Mouse (Mus musculus) heart, postnatal 36 days (tissue): Measurements from ENCODE around the gene Pyroxd1. TPM values are rescaled to one million over a fixed set of nuclear protein-coding genes. Genes with fewer than 3 reads are reported as not detected.
"Not testable (repeated sequence)": the region's sequence is repeated elsewhere in the genome, so short reads cannot be mapped to it uniquely, and the experiment has no call there.

Experiments used
- DNase-seq, 2 experiments: peaks; one replicate each; pipeline ENCODE4 v3.0.0; 2021 to 2022
- intact Hi-C: fragments of 180-260 bp; cut with DNase I; formaldehyde crosslinking; loops from one replicate; pipeline ENCODE4 v1.15.1; 2025
- total RNA-seq, 2 experiments: library from RNA; stranded (reverse); gene quantifications; 2 replicates each; pipeline ENCODE4 v1.2.3; 2021

Gene Pyroxd1
- 10 to 100 TPM in 1 of 2 experiments, 1 to 10 TPM in 1; 8.7 to 10.5 TPM for total RNA-seq

- DNase-seq = peak; percentile 79 to 84
- intact Hi-C loops = loop anchor here (2.0 to 5.0 kb wide), 3 partner anchors 41 to 412 kb away; partner anchors contain the start of genes Cmas, Golt1b and Recql
These were observed at the start of gene Pyroxd1 for GRCm38 (mm10) chr6:142345440-142346038. Gene Pyroxd1, plus strand, starts transcription at chr6:142345654.

- intact Hi-C loops = no loop called here
- no peak for DNase-seq
These were observed 47.4 kb upstream of the Pyroxd1 start, which contains the start of gene Iapp for GRCm38 (mm10) chr6:142298098-142298497. Gene Iapp, plus strand, starts transcription at chr6:142298423.

GRCm38 (mm10) chr6:142305076-142305475 is 40.4 kb upstream of the Pyroxd1 start:
- intact Hi-C loops = no loop called here
- DNase-seq = no peak

- DNase-seq = no peak
- intact Hi-C loops = no loop called here
These were observed 31.2 kb upstream of the Pyroxd1 start for GRCm38 (mm10) chr6:142314285-142314684.

GRCm38 (mm10) chr6:142317106-142317505 is 28.3 kb upstream of the Pyroxd1 start:
- DNase-seq = no peak
- intact Hi-C loops = no loop called here

- DNase-seq = no peak
- intact Hi-C loops = no loop called here
These were observed 22.6 kb upstream of the Pyroxd1 start, which contains the start of gene Slco1a5 for GRCm38 (mm10) chr6:142322881-142323280. Gene Slco1a5, minus strand, starts transcription at chr6:142322981.

GRCm38 (mm10) chr6:142326598-142326997 is 18.9 kb upstream of the Pyroxd1 start:
- intact Hi-C loops = no loop called here
- no peak for DNase-seq

GRCm38 (mm10) chr6:142329201-142329600 is 16.3 kb upstream of the Pyroxd1 start:
- intact Hi-C loops = no loop called here
- DNase-seq = no peak

- no peak for DNase-seq
- intact Hi-C loops = no loop called here
These were observed 6.5 kb upstream of the Pyroxd1 start for GRCm38 (mm10) chr6:142338961-142339360.

GRCm38 (mm10) chr6:142339576-142339975 is 5.9 kb upstream of the Pyroxd1 start:
- intact Hi-C loops = no loop called here
- no peak for DNase-seq

GRCm38 (mm10) chr6:142343561-142343960 is 1.9 kb upstream of the Pyroxd1 start:
- peak in 1 of 2 experiments; percentile 46 for DNase-seq
- intact Hi-C loops = no loop called here

GRCm38 (mm10) chr6:142346181-142347110 is 992 bp downstream of the Pyroxd1 start:
- DNase-seq = no peak
- intact Hi-C loops = loop anchor here (2.0 to 5.0 kb wide), 3 partner anchors 40 to 411 kb away; partner anchors contain the start of genes Cmas, Golt1b and Recql

- intact Hi-C loops = loop anchor here (2.0 to 5.0 kb wide), 3 partner anchors 39 to 410 kb away; partner anchors contain the start of genes Cmas, Golt1b and Recql
- no peak for DNase-seq
These were observed 2.3 kb downstream of the Pyroxd1 start for GRCm38 (mm10) chr6:142347431-142348385.

GRCm38 (mm10) chr6:142352099-142352498 is 6.6 kb downstream of the Pyroxd1 start:
- DNase-seq, intact Hi-C loops: not testable (repeated sequence)

- DNase-seq = no peak
- intact Hi-C loops = no loop called here
These were observed 11.7 kb downstream of the Pyroxd1 start for GRCm38 (mm10) chr6:142357106-142357505.

GRCm38 (mm10) chr6:142362036-142362435 is 16.6 kb downstream of the Pyroxd1 start:
- no peak for DNase-seq
- intact Hi-C loops = loop anchor here (2.0 kb wide), 1 partner anchor 157 kb away; no protein-coding TSS in a partner anchor

- intact Hi-C loops = loop anchor here (2.0 kb wide), 1 partner anchor 156 kb away; no protein-coding TSS in a partner anchor
- DNase-seq = no peak
These were observed 17.6 kb downstream of the Pyroxd1 start for GRCm38 (mm10) chr6:142363019-142363576.

GRCm38 (mm10) chr6:142365742-142366472 is 20.5 kb downstream of the Pyroxd1 start:
- DNase-seq = no peak
- intact Hi-C loops = no loop called here

GRCm38 (mm10) chr6:142366473-142367018 is 21.1 kb downstream of the Pyroxd1 start:
- DNase-seq = no peak
- intact Hi-C loops = no loop called here
